Mouse (Mus musculus): ENCODE data around the gene Knl1.

DNA sequence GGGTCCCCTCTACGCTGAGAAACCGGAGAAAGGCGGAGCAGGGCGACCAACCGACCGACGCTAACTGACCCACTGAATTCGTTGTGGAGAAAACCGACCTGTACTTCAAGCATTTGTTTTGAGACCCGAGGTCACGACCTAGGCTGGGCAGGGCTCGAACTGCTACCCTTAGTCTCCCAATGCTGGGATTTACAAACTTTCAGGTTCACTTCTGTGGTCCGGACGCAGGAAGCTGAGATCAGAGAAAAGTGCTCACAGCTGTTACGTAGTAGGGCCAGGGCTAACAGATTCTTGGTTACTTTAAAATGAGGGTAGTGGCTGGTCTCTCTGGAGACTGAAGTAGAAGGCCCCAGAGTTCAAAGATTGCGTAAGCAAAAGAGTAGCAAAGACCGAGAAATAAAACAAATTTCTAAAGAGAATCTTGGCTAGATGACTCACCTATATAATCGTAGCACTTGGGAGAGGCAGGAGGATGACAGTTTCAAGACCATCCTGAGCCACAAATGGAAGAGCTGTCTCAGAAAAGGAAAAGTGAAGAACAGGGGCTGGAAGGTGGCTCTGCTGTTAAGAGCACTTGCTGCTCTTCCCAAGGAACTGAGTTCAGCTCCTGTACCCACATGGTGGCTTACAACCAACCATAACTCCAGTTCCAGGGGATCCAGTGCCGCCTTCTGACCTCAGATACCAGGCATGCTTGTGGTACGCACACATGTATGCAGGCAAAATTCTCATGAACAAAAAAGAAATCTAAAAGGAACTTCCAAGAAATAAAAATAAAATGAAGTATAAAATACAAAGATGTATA is 66.4 kb downstream of the Knl1 start:
- TF ChIP-seq CHD2 (IDR thresholded peaks at IDR 0.05; ENCODE audit: low read depth, low read length) (no peak), HCFC1 (IDR thresholded peaks at IDR 0.05; ENCODE audit: borderline replicate concordance, insufficient read depth, low read length) (no peak), MAFK (IDR thresholded peaks at IDR 0.05; ENCODE audit: insufficient read depth, low read depth, low read length) (no peak), ZC3H11A (IDR thresholded peaks at IDR 0.05; ENCODE audit: borderline replicate concordance, low read depth, low read length) (no peak), ZNF384 (IDR thresholded peaks at IDR 0.05; ENCODE audit: low read depth, low read length) (no peak)

Data from ES-E14 (cell line).